Mouse (Mus musculus) liver, adult 2 months (tissue): ENCODE measurements around the gene Med17.

ENCODE experiments used
- CTCF ChIP-seq: fragments of 200-500 bp; IDR thresholded peaks from 2 replicates; pipeline ENCODE4 v1.5.1; 2011; ENCODE audit warnings: low read depth, low read length, control low read depth
- POLR2A ChIP-seq: fragments of 200-500 bp; IDR thresholded peaks from 2 replicates; pipeline ENCODE4 v1.6.1; 2011; ENCODE audit warnings: low read length, control low read depth; ENCODE audit not compliant: insufficient read depth; ENCODE audit errors: extremely low read depth

- TF ChIP-seq POLR2A = no peak
- 0 out of 2 replicates have a peak, but pooled peaks have one; percentile 7 for TF ChIP-seq CTCF
Measured at GRCm38 (mm10) chr9:15239042-15239925, 40.4 kb downstream of the Med17 start, which contains the start of gene Vstm5.
